13 mouse cellular contexts compared by ENCODE assay signal in genomic region chrX:167330399-167330798, GRCm38 (mm10). TPM values are rescaled to one million over a fixed set of nuclear protein-coding genes. Genes with fewer than 3 reads are reported as not detected.
A peak's percentile ranks its signal among the peaks of the same experiment; 100 is the strongest.
DNase-seq lines count a peak whose midpoint lies in the region; ATAC-seq and TF ChIP-seq lines count a peak whose summit lies in the region.
"Had no signal": no experiment of that assay in that cellular context is flagged by ENCODE, and none has a peak within 500 bp of the region (broad histone marks: within the 10 kb centered on the region; RNA-seq: fewer than 3 reads in every experiment).

Tlr7 (minus strand) TSS chrX:167330558.

- H3K27ac ChIP-seq in gastrocnemius, adult 2 months = peak within 1 kb of the TSS; percentile 40; the same call in 1 of the 2 replicates
- H3K27ac ChIP-seq in cortical plate, adult 2 months (ENCODE audit: insufficient read depth, low read length) = peak within 1 kb of the TSS; percentile 73
- H3K27ac ChIP-seq: liver, embryonic 13.5 days; stomach, postnatal 0 days had no signal

- peak; percentile 54; the same call in 1 of the 2 replicates for ATAC-seq in neutrophil, adult 5-6 weeks (ENCODE audit: extremely low read depth, insufficient number of reproducible peaks, low FRiP score, poor library complexity, severe bottlenecking)
- ATAC-seq: intestine, postnatal 0 days had no signal

- no peak for DNase-seq in gastrocnemius, adult 2 months
- no peak for DNase-seq in gastrocnemius, postnatal 4 days (ENCODE audit: low spot score in 2 of 2)
- peak; percentile 36 for DNase-seq in CD4-positive helper T cell, adult 2 months (ENCODE audit: low read depth, low spot score)
- no peak for DNase-seq in cerebellum, adult 11-12 months
- no peak for DNase-seq in kidney, adult 8-10 months
- DNase-seq in cerebellum, postnatal 10 days = no peak
- DNase-seq: B cell, adult 2 months; kidney, postnatal 4 days; liver, embryonic 13.5 days had no signal

- no peak for TF ChIP-seq CTCF in gastrocnemius, adult 2 months (IDR thresholded peaks at IDR 0.05)
- no peak for TF ChIP-seq CTCF in cortical plate, adult 2 months (IDR thresholded peaks at IDR 0.05; ENCODE audit: extremely low read depth, insufficient read depth, low read length)

- intact Hi-C loops in gastrocnemius, adult 2 months (cut with DNase I) = no loop called here

- no peak for TF ChIP-seq POLR2A in cortical plate, adult 2 months (IDR thresholded peaks at IDR 0.05; ENCODE audit: extremely low read depth, insufficient read depth, low read length)

- no peaks in the 10 kb centered on the region; the same call in 1 of the 2 replicates for H3K4me1 ChIP-seq in cortical plate, adult 2 months (ENCODE audit: control insufficient read depth, insufficient read depth, low read length)

- no peak within 1 kb of the TSS for H3K4me3 ChIP-seq in gastrocnemius, adult 2 months
- no peak within 1 kb of the TSS for H3K4me3 ChIP-seq in cortical plate, adult 2 months (ENCODE audit: insufficient read depth, low read length)
- H3K4me3 ChIP-seq: liver, embryonic 13.5 days had no signal

RNA-seq across cellular contexts. Expression of gene Tlr7, which starts in this region (rescaled TPM):
- under 1 TPM; 0.43 to 0.70 TPM for total RNA-seq in gastrocnemius, adult 2 months (2021)
- 1 to 10 TPM; 1.9 to 2.9 TPM for total RNA-seq in gastrocnemius, postnatal 4 days (2021)
- 1.6 and 2.2 TPM in 2 replicates for polyA plus RNA-seq in cortical plate, adult 2 months (2012; rRNA removed)
- 20.4 and 26.4 TPM in 2 replicates for total RNA-seq in neutrophil, adult 5-6 weeks (2017)
